Mouse (Mus musculus): ENCODE data around the gene Ttc23.

DNA sequence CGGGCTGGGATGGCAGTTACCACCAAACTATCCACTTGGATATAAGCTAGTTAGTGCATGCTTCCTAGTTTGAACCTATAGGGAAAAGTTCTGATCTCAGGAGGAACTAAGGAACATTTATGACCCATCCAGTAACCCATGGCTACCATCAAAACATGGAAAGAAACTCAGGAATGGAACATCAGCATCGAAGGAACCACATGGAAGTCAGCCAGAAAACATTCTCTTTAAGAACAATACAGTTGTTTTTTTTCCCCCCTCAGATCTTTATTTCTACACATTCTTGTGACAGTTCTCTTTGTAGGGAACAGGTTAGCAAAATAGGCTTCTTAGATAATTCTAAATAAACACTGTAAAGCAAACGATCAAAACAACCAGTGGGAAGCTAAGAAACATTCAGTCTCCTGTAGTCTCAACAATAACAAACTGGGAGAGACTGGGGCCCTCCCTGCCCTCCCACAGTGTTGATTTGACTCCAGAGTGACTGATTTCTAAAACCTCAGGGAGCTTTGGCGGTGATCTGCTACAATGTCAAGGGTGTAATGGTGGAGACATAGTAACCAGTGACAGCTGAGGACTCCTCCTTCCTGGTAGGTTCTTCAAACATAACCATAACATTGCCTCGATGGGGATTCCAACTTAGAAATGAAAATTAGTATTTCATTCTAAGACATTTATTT, 83.4 kb downstream of the Ttc23 start:
- TF ChIP-seq E2F4 (IDR thresholded peaks at IDR 0.05; ENCODE audit: borderline replicate concordance, low read depth, low read length): no peak
- no peak for TF ChIP-seq CHD1 (IDR thresholded peaks at IDR 0.05; ENCODE audit: low read depth, low read length)
- TF ChIP-seq ZKSCAN1 (IDR thresholded peaks at IDR 0.05; ENCODE audit: low read depth, low read length): no peak
- no peak for TF ChIP-seq POLR2A (IDR thresholded peaks at IDR 0.05; ENCODE audit: control insufficient read depth in 1 of 2, insufficient read depth in 1 of 2, low read depth in 1 of 2, low read length in 2 of 2, poor library complexity in 1 of 2)
- TF ChIP-seq CTCF (IDR thresholded peaks at IDR 0.05 in 2 of 3, conservative IDR thresholded peaks at IDR 0.05 in 1 of 3; ENCODE audit: control insufficient read depth in 1 of 3, insufficient read depth in 1 of 3, low read depth in 2 of 3, low read length in 3 of 3, poor library complexity in 1 of 3, severe bottlenecking in 1 of 3): no peak
- TF ChIP-seq GATA1 (IDR thresholded peaks at IDR 0.05; ENCODE audit: low read depth, low read length): no peak
